Mouse (Mus musculus): ENCODE data around the gene Vmn2r74.

Gene Vmn2r74

DNA sequence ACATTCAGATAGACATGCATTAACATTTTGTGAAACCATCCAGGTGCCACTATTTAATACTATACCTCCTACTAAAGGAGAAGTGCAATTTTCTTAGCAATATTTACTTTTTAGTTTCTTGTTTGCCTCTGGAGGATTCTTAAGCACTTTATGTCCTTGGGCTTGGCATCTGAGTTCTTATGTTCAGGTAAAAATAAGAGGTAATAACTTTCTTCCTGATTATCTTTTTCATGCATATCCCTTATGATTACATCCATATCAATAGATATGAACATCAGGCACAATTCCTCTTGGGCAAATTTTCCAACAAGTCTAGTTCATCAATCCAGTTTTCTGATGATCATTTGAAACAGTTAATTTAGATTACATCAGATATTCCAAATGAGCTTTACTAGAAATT is at the start of gene Vmn2r74:
TSS of gene Vmn2r74 (minus strand) at position 101 of the 400 bp plus-strand sequence.
- in situ Hi-C loops (cut with MboI; ENCODE audit: low sequenced_read_pairs) = no loop called here

DNA sequence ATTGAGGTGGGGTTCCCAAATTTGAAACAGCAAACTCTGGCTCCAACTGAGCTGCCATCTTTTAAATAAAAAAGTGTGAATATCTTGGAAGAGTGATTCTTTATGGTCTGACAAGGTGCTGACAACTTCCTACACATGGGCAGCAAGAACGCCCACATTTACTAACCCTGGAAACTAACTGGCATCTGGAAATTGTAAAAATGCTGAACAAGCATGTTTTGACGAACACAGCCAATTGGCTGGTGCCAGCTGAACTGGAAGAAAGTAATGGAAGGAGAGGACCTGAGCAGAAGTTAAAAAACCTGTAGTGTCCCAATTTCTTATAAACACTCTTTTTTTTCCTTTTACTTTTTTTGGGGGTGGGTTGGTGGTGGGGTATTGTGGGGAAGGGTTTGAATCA is 46.1 kb upstream of the Vmn2r74 start:
- in situ Hi-C loops (cut with MboI; ENCODE audit: low sequenced_read_pairs) = no loop called here
